Mouse (Mus musculus) adrenal gland, postnatal 14 days (tissue): ENCODE measurements around the gene Pmfbp1. TPM values are rescaled to one million over a fixed set of nuclear protein-coding genes. Genes with fewer than 3 reads are reported as not detected.
"Not testable (repeated sequence)": the region's sequence is repeated elsewhere in the genome, so short reads cannot be mapped to it uniquely, and the experiment has no call there.

ENCODE experiments used
- DNase-seq: peaks from one replicate; pipeline ENCODE4 v3.0.0; 2021; ENCODE audit warnings: mixed read lengths
- long read RNA-seq, 2 experiments: library from polyadenylated mRNA; stranded (forward); transcript quantifications; one replicate each; pipeline ENCODE4 v2.0.0; 2021
- total RNA-seq: library from RNA; stranded (reverse); gene quantifications from 2 replicates; pipeline ENCODE4 v1.2.3, GENCODE M21; 2021

The Pmfbp1 gene
- total RNA-seq, result not detected in 2 replicates
- long read RNA-seq, experiment 1, result 0 reads
- long read RNA-seq, experiment 2, result 0 reads

DNA sequence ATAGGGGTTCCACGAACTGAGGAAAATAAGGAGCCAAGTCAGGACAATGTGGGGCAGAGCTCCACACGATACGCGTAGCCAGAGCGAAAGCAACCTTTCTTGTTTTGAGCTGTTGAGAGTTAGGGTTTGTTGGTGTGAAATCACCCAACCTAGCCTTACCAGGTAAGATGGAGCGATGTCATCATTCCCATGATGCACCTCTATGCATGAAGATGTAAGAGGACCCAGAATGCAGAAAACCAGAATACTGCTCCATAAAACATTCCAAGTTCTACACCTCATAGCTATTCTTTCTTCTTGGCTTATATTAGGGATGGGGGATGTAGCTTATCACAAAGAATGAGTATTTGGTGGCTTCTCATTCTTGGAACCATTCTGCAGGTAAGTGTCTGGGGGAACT is at the start of gene Pmfbp1:
Pmfbp1 (plus strand) TSS at position 301 of the 400 bp plus-strand sequence.
- DNase-seq, result no peak

DNA sequence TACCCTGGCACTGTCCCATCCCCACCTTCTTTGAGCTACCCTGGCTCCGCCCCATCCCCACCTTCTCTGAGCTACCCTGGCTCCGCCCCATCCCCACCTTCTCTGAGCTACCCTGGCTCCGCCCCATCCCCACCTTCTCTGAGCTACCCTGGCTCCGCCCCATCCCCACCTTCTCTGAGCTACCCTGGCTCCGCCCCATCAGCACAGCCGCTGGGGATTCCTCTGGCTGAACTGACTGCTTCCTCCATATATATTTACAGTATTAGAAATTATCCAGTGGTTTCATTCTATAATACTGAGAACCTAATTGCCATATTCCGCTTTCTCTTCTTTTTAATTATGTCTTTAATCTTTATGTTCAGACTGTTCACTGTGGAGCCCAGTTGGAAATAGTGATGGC is 46.9 kb upstream of the Pmfbp1 start:
- not testable (repeated sequence) for DNase-seq

GRCm38 (mm10) chr8:109451000-109451399 is 42.8 kb upstream of the Pmfbp1 start:
- no peak for DNase-seq

DNA sequence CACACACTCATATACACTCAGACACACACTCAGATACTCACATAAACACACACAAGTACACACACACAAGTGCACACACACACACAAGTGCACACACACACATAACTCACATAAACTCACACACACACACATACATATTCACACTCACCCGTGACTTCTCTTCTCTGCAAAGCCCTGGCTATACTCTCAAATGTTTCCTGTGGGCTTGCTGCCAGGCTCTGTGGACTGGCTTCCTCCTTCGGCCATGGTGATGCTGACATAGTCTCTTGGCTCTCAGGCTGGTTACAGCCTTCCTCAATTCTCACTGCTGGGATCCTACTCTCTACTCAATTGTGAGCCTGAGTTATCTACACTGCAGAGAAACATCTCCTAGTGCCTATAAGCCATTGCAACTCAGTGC is 38.7 kb upstream of the Pmfbp1 start:
- no peak for DNase-seq

DNA sequence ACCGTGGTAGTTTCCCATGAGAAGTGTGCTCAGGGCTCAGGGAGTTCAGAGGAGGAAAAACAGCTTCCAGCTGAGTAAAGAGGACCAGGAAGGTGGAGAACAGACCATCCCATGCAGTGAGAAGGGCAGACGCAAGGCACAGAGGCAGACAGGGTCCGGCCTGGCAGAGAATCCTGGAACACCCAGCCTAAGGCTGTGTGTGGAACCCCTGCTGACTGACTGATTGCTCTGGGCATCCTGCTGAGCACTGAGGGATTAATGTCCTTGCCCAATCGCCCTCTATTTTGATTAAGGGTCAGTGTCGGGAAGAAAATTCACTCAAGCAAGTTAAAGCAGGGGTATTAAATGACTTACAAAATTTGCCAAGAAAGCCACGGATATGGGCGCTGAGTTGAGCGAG is 36.4 kb upstream of the Pmfbp1 start:
- no peak for DNase-seq

- peak; percentile 49 for DNase-seq
Observed at GRCm38 (mm10) chr8:109458580-109458979, 35.2 kb upstream of the Pmfbp1 start.

DNA sequence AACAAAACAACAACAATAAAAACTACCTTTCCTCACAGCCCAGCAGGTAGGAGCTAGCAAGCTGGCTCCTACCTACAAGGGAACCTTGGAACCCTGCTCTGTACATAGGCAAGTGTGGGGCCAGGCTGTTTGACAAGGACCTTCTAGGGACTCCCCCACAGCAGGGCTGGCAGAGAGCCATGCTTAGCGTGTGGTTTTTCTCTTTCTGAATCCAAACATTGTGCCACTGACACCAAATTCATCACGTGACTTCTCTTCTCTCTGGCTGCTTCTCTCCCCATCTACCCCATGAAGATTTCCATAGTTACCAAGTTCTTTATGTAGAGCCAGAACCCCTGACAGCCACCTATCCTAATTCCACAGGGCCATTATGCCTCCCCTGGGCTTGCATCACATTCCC is 30.8 kb upstream of the Pmfbp1 start:
- peak; percentile 33 for DNase-seq

DNA sequence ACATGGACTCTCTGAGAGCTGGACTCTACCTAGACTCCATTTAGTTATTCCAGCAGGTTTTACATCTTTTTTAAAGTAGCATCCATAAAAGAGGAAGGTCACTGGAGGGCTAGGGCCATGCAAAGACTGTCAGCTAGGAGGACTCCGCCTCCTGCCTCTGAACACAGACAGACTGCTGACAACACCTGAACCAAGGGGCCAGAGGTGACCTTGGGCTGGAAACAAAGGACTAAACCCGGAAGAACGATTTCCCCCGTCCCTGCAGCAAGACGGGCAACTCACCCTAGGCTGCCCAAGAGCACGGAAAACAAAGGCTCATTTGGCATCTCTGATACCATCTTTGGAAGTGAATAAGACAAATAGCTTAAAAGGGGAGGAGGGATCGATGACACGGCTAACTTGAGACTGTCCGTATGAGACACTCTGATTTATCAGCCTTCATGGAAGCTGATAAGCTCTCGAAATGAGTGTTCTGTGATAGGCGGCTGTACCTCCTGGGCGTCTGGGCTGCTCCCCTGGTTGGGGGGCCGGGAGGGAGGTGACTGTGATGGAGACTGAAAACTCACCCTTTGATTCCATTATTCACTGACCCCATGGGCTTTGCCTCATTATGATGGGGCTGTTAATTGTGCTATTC is 30.0 kb upstream of the Pmfbp1 start:
- DNase-seq, result peak; percentile 28

DNA sequence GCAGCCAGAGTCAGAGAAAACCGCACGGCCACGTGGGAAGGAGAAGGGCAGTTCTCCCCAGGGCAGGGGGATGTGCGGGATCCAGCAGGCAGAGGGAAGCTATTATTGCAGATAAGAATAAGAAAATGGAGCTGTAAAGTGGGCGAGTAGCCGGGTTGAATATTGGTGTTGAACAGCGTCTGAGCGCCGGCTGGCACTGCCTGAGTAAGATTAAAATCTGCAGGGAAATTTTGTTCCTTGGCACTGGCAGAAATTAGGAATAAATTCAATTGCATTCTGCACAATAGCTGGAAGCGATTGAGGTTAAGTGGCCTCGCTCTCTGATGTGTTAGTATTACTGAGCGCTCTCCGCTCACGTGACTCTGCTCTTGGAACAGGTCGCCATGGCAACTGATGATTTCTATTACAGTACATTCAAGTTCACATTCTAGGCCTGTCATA is 29.4 kb upstream of the Pmfbp1 start:
- peak; percentile 62 for DNase-seq

- DNase-seq, result no peak
Observed at GRCm38 (mm10) chr8:109465056-109465455, 28.8 kb upstream of the Pmfbp1 start.

- no peak for DNase-seq
Observed at GRCm38 (mm10) chr8:109465761-109466160, 28.1 kb upstream of the Pmfbp1 start.

GRCm38 (mm10) chr8:109467516-109467915 is 26.3 kb upstream of the Pmfbp1 start:
- no peak for DNase-seq

DNA sequence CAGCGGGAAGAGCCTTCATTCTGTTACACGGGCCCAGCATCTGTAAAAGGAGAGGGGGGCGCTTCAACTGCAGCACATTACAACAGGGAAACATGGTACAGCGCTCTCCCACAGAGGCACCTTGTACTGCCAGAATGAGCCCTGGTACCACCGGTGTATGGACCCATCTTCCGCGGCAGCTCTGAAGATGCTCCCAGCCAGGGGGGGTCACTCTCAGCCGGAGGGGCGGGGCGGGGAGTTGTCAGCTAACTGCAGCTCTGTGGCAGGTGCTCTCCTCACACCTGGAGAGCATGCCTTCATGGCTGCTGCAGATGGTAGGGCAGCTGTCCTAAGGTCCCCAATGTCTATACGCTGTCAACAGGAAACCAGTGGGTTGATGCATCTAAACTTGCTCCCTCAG is 25.7 kb upstream of the Pmfbp1 start:
- DNase-seq, result no peak

GRCm38 (mm10) chr8:109471876-109472275 is 22.0 kb upstream of the Pmfbp1 start:
- no peak for DNase-seq

GRCm38 (mm10) chr8:109472400-109472799 is 21.4 kb upstream of the Pmfbp1 start:
- no peak for DNase-seq

GRCm38 (mm10) chr8:109474442-109475121 is 19.2 kb upstream of the Pmfbp1 start:
- DNase-seq, result no peak

DNA sequence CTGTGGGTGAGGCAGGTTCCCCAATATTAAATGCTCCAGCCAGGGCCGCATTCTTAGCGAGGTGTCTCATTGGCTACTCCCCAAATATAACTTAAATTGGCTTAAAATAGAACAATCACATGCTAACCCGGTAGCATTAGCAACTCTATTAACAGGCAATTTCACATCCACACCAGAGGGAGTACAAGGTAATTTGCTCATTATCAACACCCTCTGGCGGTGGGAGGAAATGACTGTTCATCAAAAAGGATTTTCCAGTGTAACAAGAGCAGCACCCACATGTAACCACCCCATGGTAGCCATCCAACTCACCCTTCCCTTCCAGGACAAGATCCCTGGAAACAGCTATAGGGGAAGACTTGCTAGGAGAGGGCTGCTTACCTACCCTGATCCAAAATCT is 18.4 kb upstream of the Pmfbp1 start:
- no peak for DNase-seq

GRCm38 (mm10) chr8:109478586-109478985 is 15.2 kb upstream of the Pmfbp1 start:
- no peak for DNase-seq

DNA sequence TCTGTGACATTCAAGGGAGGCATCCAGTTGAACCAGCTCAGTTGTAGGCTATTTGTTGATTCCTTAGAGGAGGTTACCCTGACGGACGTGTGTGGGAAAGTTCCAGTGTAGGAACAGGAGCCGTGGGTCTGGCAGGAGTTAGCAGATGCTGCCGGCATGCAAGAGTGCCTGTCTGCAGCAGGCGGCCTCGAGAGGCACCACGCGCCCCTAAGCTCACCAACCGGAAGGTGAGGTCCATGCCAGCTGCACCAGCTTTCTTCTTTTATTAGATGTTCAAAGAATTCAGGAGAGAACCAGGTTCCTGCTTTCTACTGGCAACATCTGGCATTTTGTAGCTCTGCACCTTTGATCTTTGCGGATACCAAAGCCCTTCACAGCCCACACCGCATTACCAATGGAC is 9.1 kb upstream of the Pmfbp1 start:
- no peak for DNase-seq

DNA sequence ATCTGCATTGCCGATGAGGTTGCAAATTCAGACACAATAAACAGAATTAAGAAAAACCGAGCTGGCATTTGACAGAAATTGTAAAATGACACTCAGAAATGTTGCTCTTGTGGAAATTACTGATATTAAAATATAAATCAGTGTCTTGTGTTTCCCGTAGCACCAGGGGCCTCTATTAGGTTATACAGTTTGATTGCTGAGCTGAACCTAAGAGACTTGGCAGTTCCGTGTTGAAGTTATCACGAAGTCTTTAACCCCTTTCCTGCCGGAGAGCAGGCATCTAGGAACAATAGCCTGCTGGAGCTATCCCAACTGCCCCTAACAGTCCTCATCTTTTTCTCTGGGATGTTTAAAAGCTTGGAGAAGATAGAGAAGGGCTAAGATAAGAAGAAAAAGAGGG is 8.3 kb upstream of the Pmfbp1 start:
- no peak for DNase-seq

DNA sequence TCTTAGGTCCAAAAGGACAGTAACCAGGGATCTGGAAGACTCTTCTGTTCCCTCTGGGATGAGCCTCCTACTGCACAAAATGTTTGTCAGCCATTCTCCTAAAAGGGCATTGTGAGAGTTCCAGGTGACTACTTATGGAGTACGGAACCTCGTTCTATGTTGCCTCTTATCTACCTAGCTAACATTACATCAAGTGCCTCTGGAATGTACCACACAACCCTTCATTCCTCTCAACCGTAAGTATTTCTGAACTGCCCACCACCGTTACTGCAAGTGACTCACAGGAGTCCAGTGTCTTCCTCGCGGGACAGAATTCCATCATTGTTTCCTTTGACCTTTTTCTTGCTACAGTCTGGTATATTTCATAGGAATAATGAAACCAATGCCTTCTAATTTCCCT is 1.0 kb upstream of the Pmfbp1 start:
- no peak for DNase-seq

DNA sequence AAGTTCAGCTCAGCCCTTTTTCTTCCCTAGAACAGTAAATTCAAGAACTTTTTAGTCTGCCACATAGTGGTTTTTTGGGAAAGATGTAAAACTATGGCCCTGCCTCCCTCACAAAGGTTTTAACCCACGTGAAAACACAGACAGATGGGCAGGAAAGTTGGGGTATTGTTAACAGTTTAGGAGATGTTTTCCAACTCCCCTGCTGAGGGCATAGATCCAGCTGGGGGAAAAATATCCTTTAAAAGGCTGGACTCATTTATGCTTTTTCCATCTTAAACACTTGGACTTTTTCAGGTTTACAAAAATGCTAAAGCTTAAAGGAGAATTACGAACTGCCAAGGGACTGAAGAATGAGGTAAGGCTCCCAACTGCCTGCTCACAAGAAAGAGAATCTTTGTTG is 774 bp downstream of the Pmfbp1 start:
- DNase-seq, result no peak

GRCm38 (mm10) chr8:109497431-109497830 is 3.6 kb downstream of the Pmfbp1 start:
- DNase-seq, result no peak
